Comparison of ENCODE assay signal across 17 mouse cellular contexts in the genomic region with DNA sequence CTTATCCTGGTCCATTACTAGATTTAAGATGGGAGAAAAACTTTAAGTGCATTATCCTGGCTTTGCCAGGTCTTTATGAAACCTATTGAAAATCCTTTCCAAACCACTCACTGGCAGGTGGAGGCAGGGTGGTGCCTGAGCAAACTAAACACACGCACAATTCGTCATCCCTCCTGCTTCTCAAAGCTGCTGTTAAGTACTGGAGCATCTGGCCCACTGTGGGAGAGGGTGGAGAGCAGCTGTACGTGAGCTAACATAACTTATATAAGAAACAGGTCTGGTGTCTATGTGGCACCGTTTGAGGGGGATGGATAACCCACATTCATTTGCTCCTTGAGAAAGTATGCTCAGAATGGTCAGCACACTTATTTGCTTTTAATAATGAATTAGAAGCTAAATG.
DNase-seq lines count a peak whose midpoint lies in the region.
"Had no signal": no experiment of that assay in that cellular context is flagged by ENCODE, and none has a peak within 500 bp of the region (broad histone marks: within the 10 kb centered on the region; RNA-seq: fewer than 3 reads in every experiment).

No protein-coding gene starts in this region.

- peak; percentile 5 for DNase-seq in embryo, embryonic 11 days
- no peak for DNase-seq in embryo, embryonic 9.5 days (ENCODE audit: extremely low spot score)
- peak; percentile 6 for DNase-seq in layer of hippocampus, adult 11-12 months (ENCODE audit: low spot score)
- no peak for DNase-seq in layer of hippocampus, postnatal 25 days (ENCODE audit: extremely low spot score in 1 of 2, low spot score in 1 of 2)
- peak; percentile 7 to 53 for DNase-seq in left cerebral cortex, postnatal 25 days (ENCODE audit: low spot score in 2 of 2)
- no peak for DNase-seq in left cerebral cortex, postnatal 4 days
- DNase-seq in brain, adult 2 months (ENCODE audit: low read depth, low spot score): peak; percentile 63
- no peak for DNase-seq in adrenal gland, postnatal 14 days
- DNase-seq: adrenal gland, adult 2 months; cerebellum, adult 11 months; cerebellum, adult 9-10 months; cerebellum, postnatal 36 days; heart, adult 2 months; heart, postnatal 4 days; kidney, adult 11 months; kidney, postnatal 14 days; thymus, postnatal 14 days had no signal

- intact Hi-C loops in left cerebral cortex, postnatal 25 days (cut with DNase I): no loop called here
- intact Hi-C loops in left cerebral cortex, postnatal 4 days (cut with DNase I): no loop called here

Comparison
In these comparisons a context has a peak if more than half of its experiments do, and no peak if none do; other contexts are left out.
1. DNase-seq: peak in embryo, embryonic 11 days (single experiment), layer of hippocampus, adult 11-12 months (single experiment), left cerebral cortex, postnatal 25 days (2 of 2) and brain, adult 2 months (single experiment); none in embryo, embryonic 9.5 days (single experiment), layer of hippocampus, postnatal 25 days (0 of 2), left cerebral cortex, postnatal 4 days (single experiment) and adrenal gland, postnatal 14 days (single experiment).